Mouse (Mus musculus): Measurements from ENCODE around the gene Max.

- TF ChIP-seq CTCF (IDR thresholded peaks at IDR 0.05 in 2 of 3, conservative IDR thresholded peaks at IDR 0.05 in 1 of 3; ENCODE audit: control insufficient read depth in 1 of 3, insufficient read depth in 1 of 3, low read depth in 2 of 3, low read length in 3 of 3, poor library complexity in 1 of 3, severe bottlenecking in 1 of 3) (no peak), TAL1 (IDR thresholded peaks at IDR 0.05; ENCODE audit: low read length) (no peak), EP300 (IDR thresholded peaks at IDR 0.05; ENCODE audit: low read depth in 1 of 2, low read length in 2 of 2) (no peak), ETS1 (IDR thresholded peaks at IDR 0.05; ENCODE audit: low read depth, low read length) (no peak), ZKSCAN1 (IDR thresholded peaks at IDR 0.05; ENCODE audit: low read depth, low read length) (no peak), MAFK (IDR thresholded peaks at IDR 0.05; ENCODE audit: borderline replicate concordance, low read depth, low read length) (no peak), MXI1 (IDR thresholded peaks at IDR 0.05; ENCODE audit: low read depth, low read length) (no peak), JUND (IDR thresholded peaks at IDR 0.05; ENCODE audit: low read depth, low read length) (no peak), MAX (IDR thresholded peaks at IDR 0.05; ENCODE audit: low read length) (no peak), MEF2A (IDR thresholded peaks at IDR 0.05; ENCODE audit: extremely low read depth, insufficient replicate concordance, low read depth, low read length, poor library complexity, severe bottlenecking) (no peak), POLR2A (IDR thresholded peaks at IDR 0.05; ENCODE audit: control insufficient read depth in 1 of 2, insufficient read depth in 1 of 2, low read depth in 1 of 2, low read length in 2 of 2, poor library complexity in 1 of 2) (no peak)
Observed at GRCm38 (mm10) chr12:76892910-76893695, 68.9 kb downstream of the Max start.

Data from MEL (cell line).